Mouse (Mus musculus) G1E (cell line): Measurements from ENCODE around the gene Gm5767.

Source experiments
- CTCF ChIP-seq: IDR thresholded peaks from 2 replicates; pipeline ENCODE4 v1.5.1; 2012; ENCODE audit warnings: low read depth, low read length, inconsistent platforms, mixed read lengths
- GATA1 ChIP-seq: IDR thresholded peaks from 2 replicates; pipeline ENCODE4 v1.6.1; 2012; ENCODE audit warnings: borderline replicate concordance, low read length, inconsistent platforms, mixed read lengths
- POLR2AphosphoS5 ChIP-seq: IDR thresholded peaks from 2 replicates; pipeline ENCODE4 v1.6.1; 2012; ENCODE audit warnings: low read depth, low read length, inconsistent platforms; ENCODE audit not compliant: insufficient replicate concordance

GRCm38 (mm10) chr16:8725807-8726206 is 45.2 kb downstream of the Gm5767 start:
- TF ChIP-seq CTCF (no peak), GATA1 (no peak), POLR2AphosphoS5 (no peak)
